Mouse (Mus musculus) testis, adult 2 months (tissue): ENCODE measurements around the gene Prdx1. TPM values are rescaled to one million over a fixed set of nuclear protein-coding genes. Genes with fewer than 3 reads are reported as not detected.
"Not testable (repeated sequence)": the region's sequence is repeated elsewhere in the genome, so short reads cannot be mapped to it uniquely, and the experiment has no call there.

Source experiments
- H3K27ac ChIP-seq: fragments of 200-500 bp; 2 replicates; pipeline ENCODE4 v1.5.1; 2012; ENCODE audit warnings: low read depth, low read length; ENCODE audit not compliant: control insufficient read depth, insufficient read depth
- H3K27me3 ChIP-seq: fragments of 200-500 bp; 2 replicates; pipeline ENCODE4 v1.6.1; 2012; ENCODE audit warnings: mild to moderate bottlenecking, low read length, moderate library complexity; ENCODE audit not compliant: control insufficient read depth, insufficient read depth
- H3K36me3 ChIP-seq: fragments of 200-500 bp; 2 replicates; pipeline ENCODE4 v1.6.1; 2012; ENCODE audit warnings: mild to moderate bottlenecking, low read length; ENCODE audit not compliant: control insufficient read depth, insufficient read depth
- H3K4me1 ChIP-seq: fragments of 200-500 bp; 2 replicates; pipeline ENCODE4 v1.6.1; 2012; ENCODE audit warnings: low read length; ENCODE audit not compliant: control insufficient read depth, insufficient read depth
- H3K4me3 ChIP-seq: fragments of 200-500 bp; 2 replicates; pipeline ENCODE4 v1.5.1; 2012; ENCODE audit warnings: low read depth, mild to moderate bottlenecking, low read length, moderate library complexity, mixed read lengths; ENCODE audit not compliant: control insufficient read depth
- CTCF ChIP-seq: fragments of 200-500 bp; IDR thresholded peaks from 2 replicates; pipeline ENCODE4 v1.5.1; 2012; ENCODE audit warnings: low read depth, mild to moderate bottlenecking, inconsistent platforms, low read length, moderate library complexity; ENCODE audit not compliant: control insufficient read depth, insufficient read depth, insufficient replicate concordance
- POLR2A ChIP-seq: fragments of 200-500 bp; IDR thresholded peaks from 2 replicates; pipeline ENCODE4 v1.6.1; 2012; ENCODE audit warnings: low read depth, mild to moderate bottlenecking, inconsistent platforms, low read length, moderate library complexity; ENCODE audit not compliant: control insufficient read depth
- polyA plus RNA-seq: library from polyadenylated mRNA; depleted of rRNA; stranded (reverse); fragments of >200 nt; gene quantifications from 2 replicates; pipeline ENCODE4 v1.2.3, GENCODE M21; 2012

Prdx1 gene
- polyA plus RNA-seq, 1 experiment, result 77.9 TPM

- Histone ChIP-seq H3K4me1 (peaks cover 5% of the 10 kb centered on the region; the same call in 1 of the 2 replicates), H3K27ac (peak within 1 kb of the TSS; percentile 88), H3K36me3 (no peaks in the 10 kb centered on the region), H3K4me3 (peak within 1 kb of the TSS; percentile 92), H3K27me3 (no peaks in the 10 kb centered on the region)
- TF ChIP-seq POLR2A, result peak; percentile 91
- no peak for TF ChIP-seq CTCF
These were observed 34.2 kb upstream of the Prdx1 start, which contains the start of gene Akr1a1 for GRCm38 (mm10) chr4:116650924-116651796. Gene Akr1a1 (minus strand): TSS chr4:116651680.

GRCm38 (mm10) chr4:116651797-116652135 lies 33.6 kb upstream of the Prdx1 start:
- H3K27ac ChIP-seq, result peak overlapping the region; percentile 63
- H3K4me1 ChIP-seq, result peaks cover 5% of the 10 kb centered on the region; the same call in 1 of the 2 replicates
- TF ChIP-seq CTCF, result no peak
- TF ChIP-seq POLR2A, result no peak
- H3K4me3 ChIP-seq, result peak overlapping the region; percentile 46; the same call in 1 of the 2 replicates
- H3K27me3 ChIP-seq, result no peaks in the 10 kb centered on the region
- H3K36me3 ChIP-seq, result no peaks in the 10 kb centered on the region

GRCm38 (mm10) chr4:116653228-116653627 lies 32.1 kb upstream of the Prdx1 start:
- TF ChIP-seq CTCF, result no peak
- TF ChIP-seq POLR2A, result no peak
- H3K4me1 ChIP-seq, result peaks cover 5% of the 10 kb centered on the region

GRCm38 (mm10) chr4:116655100-116655499 lies 30.2 kb upstream of the Prdx1 start:
- Histone ChIP-seq H3K27me3 (no peaks in the 10 kb centered on the region), H3K4me3 (no peak overlapping the region), H3K36me3 (no peaks in the 10 kb centered on the region), H3K4me1 (peaks cover 5% of the 10 kb centered on the region), H3K27ac (no peak overlapping the region)
- TF ChIP-seq POLR2A, result no peak
- no peak for TF ChIP-seq CTCF

More at GRCm38 (mm10) chr4:116653228-116653627, 32.1 kb upstream of the Prdx1 start:
- Histone ChIP-seq H3K36me3 (no peaks in the 10 kb centered on the region), H3K27ac (peak overlapping the region; percentile 17), H3K27me3 (no peaks in the 10 kb centered on the region), H3K4me3 (no peak overlapping the region)

- Histone ChIP-seq H3K36me3 (no peaks in the 10 kb centered on the region), H3K4me1 (peaks cover 5% of the 10 kb centered on the region), H3K27ac (no peak overlapping the region), H3K27me3 (no peaks in the 10 kb centered on the region), H3K4me3 (no peak overlapping the region)
- TF ChIP-seq POLR2A (no peak), CTCF (no peak)
These were observed 29.7 kb upstream of the Prdx1 start for GRCm38 (mm10) chr4:116655658-116656057.

- TF ChIP-seq CTCF (no peak), POLR2A (no peak)
- Histone ChIP-seq H3K4me3 (peak overlapping the region; percentile 57), H3K4me1 (no peaks in the 10 kb centered on the region; the same call in 1 of the 2 replicates), H3K27me3 (no peaks in the 10 kb centered on the region), H3K36me3 (no peaks in the 10 kb centered on the region), H3K27ac (no peak overlapping the region)
These were observed 27.4 kb upstream of the Prdx1 start for GRCm38 (mm10) chr4:116657971-116658370.

- Histone ChIP-seq H3K4me1 (no peaks in the 10 kb centered on the region; the same call in 1 of the 2 replicates), H3K27me3 (no peaks in the 10 kb centered on the region), H3K27ac (no peak overlapping the region), H3K36me3 (no peaks in the 10 kb centered on the region), H3K4me3 (no peak overlapping the region)
- TF ChIP-seq POLR2A (no peak), CTCF (no peak)
These were observed 25.9 kb upstream of the Prdx1 start for GRCm38 (mm10) chr4:116659474-116659873.

GRCm38 (mm10) chr4:116659916-116660315 lies 25.4 kb upstream of the Prdx1 start:
- not testable (repeated sequence) for H3K4me3 ChIP-seq, H3K27me3 ChIP-seq, H3K36me3 ChIP-seq, H3K4me1 ChIP-seq, H3K27ac ChIP-seq
